Mouse (Mus musculus) heart, embryonic 12.5 days (tissue): ENCODE results near the gene Tma7. TPM values are rescaled to one million over a fixed set of nuclear protein-coding genes. Genes with fewer than 3 reads are reported as not detected.

Source experiments
- ATAC-seq: fragments of 200-750 bp; cut with Nextera tagmentation; 2 replicates; pipeline ENCODE4 v1.8.0; 2017; ENCODE audit warnings: moderate TSS enrichment, moderate library complexity; ENCODE audit not compliant: insufficient number of reproducible peaks, low FRiP score
- H3K27ac ChIP-seq: fragments of 300-500 bp; sonication (generic); 2 replicates; pipeline ENCODE4 v1.5.1; 2016; ENCODE audit warnings: mild to moderate bottlenecking, moderate library complexity; ENCODE audit not compliant: poor library complexity, severe bottlenecking
- H3K27me3 ChIP-seq: fragments of 300-500 bp; sonication (generic); replicated peaks from 2 replicates; pipeline ENCODE4 v1.6.1; 2016; ENCODE audit warnings: mild to moderate bottlenecking, moderate library complexity
- H3K36me3 ChIP-seq: fragments of 300-500 bp; sonication (generic); 2 replicates; pipeline ENCODE4 v1.6.1; 2016; ENCODE audit warnings: mild to moderate bottlenecking, moderate library complexity
- H3K4me1 ChIP-seq: fragments of 300-500 bp; sonication (generic); replicated peaks from 2 replicates; pipeline ENCODE4 v1.6.1; 2016; ENCODE audit warnings: mild to moderate bottlenecking
- H3K4me2 ChIP-seq: fragments of 300-500 bp; sonication (generic); 2 replicates; pipeline ENCODE4 v1.6.1; 2016; ENCODE audit warnings: mild to moderate bottlenecking, moderate library complexity
- H3K4me3 ChIP-seq: fragments of 300-500 bp; sonication (generic); 2 replicates; pipeline ENCODE4 v1.5.1; 2016; ENCODE audit warnings: mild to moderate bottlenecking
- H3K9ac ChIP-seq: fragments of 300-500 bp; sonication (generic); 2 replicates; pipeline ENCODE4 v1.6.1; 2016; ENCODE audit warnings: mild to moderate bottlenecking, moderate library complexity
- H3K9me3 ChIP-seq: fragments of 300-500 bp; sonication (generic); replicated peaks from 2 replicates; pipeline ENCODE4 v1.6.1; 2016; ENCODE audit warnings: mild to moderate bottlenecking, moderate library complexity
- WGBS: fragments of 180-500 bp; shearing (Covaris S2); methylation state at CpG from one replicate; pipeline ENCODE4 v1.1.7; 2016; 5-methylcytosine and 5-hydroxymethylcytosine counted together
- polyA plus RNA-seq: library from polyadenylated mRNA; unstranded; fragments of >200 nt; fragmentation: Nextera tagmentation; extraction: Ambion mirVana; gene quantifications from 2 replicates; pipeline ENCODE4 v1.2.1, GENCODE M21; 2016

The Tma7 gene
- polyA plus RNA-seq, 1 experiment from 2014 or later: 715 TPM

DNA sequence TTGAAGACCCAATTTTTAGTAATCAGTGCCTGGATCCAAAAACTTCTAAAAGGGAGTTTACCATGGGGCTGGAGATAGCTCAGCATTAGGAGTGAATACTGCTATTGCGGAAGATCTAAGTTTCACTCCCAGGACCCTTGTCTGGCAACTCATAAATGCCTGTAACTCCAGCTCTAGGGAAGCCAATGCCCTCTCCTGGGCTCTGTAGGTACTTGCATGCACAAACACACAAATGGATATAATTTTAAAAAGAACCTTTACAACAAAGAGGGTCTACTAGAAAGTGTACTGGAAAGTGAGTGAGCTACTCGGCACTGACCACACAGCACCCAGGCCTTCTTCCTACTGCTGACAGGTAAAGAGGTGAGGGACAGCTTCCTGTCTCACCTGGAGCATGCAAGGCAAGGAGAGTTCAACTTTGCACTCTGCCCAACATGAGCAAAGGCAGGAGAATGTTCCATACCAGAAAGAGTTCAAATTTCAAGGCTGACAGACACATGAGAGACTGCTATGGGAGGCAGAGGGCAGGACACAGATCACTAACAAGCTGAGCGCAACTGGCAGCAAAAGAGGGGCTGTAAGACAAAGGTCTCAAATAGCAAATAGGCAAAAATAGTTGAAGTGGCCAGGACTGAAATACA lies 14.2 kb downstream of the Tma7 start:
- Histone ChIP-seq H3K4me2 (no peak overlapping the region), H3K27me3 (no peaks in the 10 kb centered on the region), H3K9ac (no peak overlapping the region), H3K4me3 (no peak overlapping the region), H3K36me3 (peaks cover 79% of the 10 kb centered on the region), H3K4me1 (peaks cover 8% of the 10 kb centered on the region), H3K9me3 (no peaks in the 10 kb centered on the region), H3K27ac (no peak overlapping the region)
- 90% methylated on average over 3 of the region's 3 CpGs for WGBS
- no peak for ATAC-seq

DNA sequence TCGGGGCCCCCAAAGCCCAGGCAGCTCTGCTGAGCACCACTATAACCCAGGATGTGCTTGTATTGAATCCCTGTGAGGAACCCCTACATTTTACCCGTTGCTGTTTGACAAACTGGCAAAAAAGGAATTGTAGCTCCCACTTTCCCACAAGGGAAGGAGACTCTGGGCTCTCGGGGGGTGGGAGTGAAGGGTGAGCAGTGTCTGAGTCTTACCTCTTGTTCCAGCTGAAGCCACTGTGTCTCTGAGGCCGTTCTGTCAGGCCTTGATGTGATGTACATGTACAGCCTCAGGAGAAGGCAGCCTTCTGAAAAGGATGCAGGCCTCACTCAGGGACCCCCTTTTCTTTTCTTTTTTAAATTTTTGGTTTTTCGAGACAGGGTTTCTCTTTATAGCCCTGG lies 21.5 kb downstream of the Tma7 start:
- no peaks in the 10 kb centered on the region for H3K9me3 ChIP-seq
- H3K4me1 ChIP-seq: peaks cover 13% of the 10 kb centered on the region
- no peak overlapping the region for H3K27ac ChIP-seq
- 83% methylated on average over 5 of the region's 5 CpGs for WGBS
- no peak overlapping the region for H3K9ac ChIP-seq
- H3K4me3 ChIP-seq: no peak overlapping the region
- no peaks in the 10 kb centered on the region for H3K27me3 ChIP-seq
- no peak for ATAC-seq
- H3K36me3 ChIP-seq: peaks cover 77% of the 10 kb centered on the region
- no peak overlapping the region for H3K4me2 ChIP-seq

DNA sequence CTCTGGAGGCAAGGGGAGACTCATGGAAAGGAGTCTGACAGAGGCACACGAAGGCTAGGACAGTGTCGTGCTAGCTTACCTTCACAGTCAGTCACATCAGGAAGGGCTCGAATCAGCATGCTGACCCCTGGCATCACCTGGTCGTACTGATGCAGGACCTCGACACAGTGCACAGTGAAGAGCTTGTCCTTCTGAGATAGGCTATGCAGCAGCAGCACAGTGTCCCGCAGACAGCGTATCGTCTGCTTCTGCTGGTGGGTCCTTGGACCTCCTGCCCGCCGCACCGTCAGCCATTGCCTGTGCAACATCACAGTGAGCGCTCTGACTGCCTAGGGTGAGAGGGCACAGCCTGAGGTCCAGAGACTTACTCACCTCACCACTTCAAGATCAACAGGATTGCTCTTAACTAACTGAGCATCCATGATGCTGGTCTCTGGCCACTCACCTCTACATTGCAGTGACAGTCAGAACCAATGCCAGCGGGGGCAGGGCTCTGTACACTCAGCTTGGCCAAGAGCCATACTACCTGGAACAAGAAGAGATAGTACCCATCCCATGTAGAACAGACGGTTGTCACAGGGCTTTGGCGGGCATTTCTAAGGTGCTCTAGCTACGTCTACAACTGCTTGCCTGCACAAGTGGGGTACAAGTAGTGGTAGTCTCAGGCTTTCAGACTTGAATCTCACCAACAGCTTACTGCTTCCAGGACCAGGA lies 22.0 kb downstream of the Tma7 start:
- 84% methylated on average over 16 of the region's 16 CpGs for WGBS
- no peak overlapping the region for H3K27ac ChIP-seq

DNA sequence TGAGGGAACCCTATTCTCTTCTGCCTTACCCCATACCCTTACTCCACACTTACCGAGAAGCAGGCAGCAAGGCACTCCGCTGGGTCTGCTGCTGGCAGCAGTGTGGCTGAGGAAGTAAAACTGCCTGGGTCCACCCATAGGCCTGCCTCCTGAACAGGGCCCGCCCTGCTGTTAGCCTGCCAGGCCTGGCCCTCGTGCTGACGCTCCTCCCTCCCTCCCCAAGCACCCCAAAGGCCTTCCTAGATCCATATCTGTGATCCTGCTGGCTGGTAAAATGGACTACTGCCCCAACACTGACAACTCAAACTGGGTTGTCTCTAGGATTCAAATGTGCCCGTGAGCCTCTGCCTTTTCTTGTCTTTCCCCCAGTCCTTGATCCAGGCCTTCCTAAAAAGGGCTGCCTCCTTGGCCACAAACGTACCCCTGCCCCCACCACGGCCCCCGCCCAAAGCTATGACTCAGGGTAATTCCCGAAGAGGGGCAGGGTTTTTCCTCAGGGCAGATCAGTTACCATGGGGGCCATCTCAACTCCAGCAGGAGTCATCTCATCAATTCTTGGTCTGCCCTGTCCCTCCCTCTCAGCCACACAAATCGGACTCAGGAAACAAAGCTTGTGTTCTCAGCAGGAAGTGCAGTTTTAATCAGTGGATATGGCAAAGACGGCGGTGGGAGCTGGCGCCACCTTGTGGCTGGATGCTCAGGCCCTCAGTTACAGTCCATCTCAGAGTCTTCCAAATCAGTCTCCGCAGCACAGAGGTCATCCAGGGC lies 23.1 kb downstream of the Tma7 start, which contains the start of gene Trex1:
Gene Trex1, minus strand, starts transcription at position 599 of the 768 bp plus-strand sequence.
- Histone ChIP-seq H3K4me1 (peaks cover 24% of the 10 kb centered on the region), H3K4me2 (peak within 1 kb of the TSS; percentile 65), H3K9ac (peak within 1 kb of the TSS; percentile 71), H3K9me3 (no peaks in the 10 kb centered on the region), H3K36me3 (peaks cover 62% of the 10 kb centered on the region), H3K27ac (peak within 1 kb of the TSS; percentile 87), H3K27me3 (no peaks in the 10 kb centered on the region), H3K4me3 (peak within 1 kb of the TSS; percentile 42)
- peak; percentile 91 for ATAC-seq
- 8% methylated on average over 15 of the region's 15 CpGs for WGBS

More for the DNA sequence above, 22.0 kb downstream of the Tma7 start:
- Histone ChIP-seq H3K9me3 (no peaks in the 10 kb centered on the region), H3K36me3 (peaks cover 73% of the 10 kb centered on the region), H3K9ac (no peak overlapping the region), H3K4me1 (peaks cover 16% of the 10 kb centered on the region), H3K4me3 (no peak overlapping the region), H3K27me3 (no peaks in the 10 kb centered on the region), H3K4me2 (no peak overlapping the region)
- ATAC-seq: no peak

DNA sequence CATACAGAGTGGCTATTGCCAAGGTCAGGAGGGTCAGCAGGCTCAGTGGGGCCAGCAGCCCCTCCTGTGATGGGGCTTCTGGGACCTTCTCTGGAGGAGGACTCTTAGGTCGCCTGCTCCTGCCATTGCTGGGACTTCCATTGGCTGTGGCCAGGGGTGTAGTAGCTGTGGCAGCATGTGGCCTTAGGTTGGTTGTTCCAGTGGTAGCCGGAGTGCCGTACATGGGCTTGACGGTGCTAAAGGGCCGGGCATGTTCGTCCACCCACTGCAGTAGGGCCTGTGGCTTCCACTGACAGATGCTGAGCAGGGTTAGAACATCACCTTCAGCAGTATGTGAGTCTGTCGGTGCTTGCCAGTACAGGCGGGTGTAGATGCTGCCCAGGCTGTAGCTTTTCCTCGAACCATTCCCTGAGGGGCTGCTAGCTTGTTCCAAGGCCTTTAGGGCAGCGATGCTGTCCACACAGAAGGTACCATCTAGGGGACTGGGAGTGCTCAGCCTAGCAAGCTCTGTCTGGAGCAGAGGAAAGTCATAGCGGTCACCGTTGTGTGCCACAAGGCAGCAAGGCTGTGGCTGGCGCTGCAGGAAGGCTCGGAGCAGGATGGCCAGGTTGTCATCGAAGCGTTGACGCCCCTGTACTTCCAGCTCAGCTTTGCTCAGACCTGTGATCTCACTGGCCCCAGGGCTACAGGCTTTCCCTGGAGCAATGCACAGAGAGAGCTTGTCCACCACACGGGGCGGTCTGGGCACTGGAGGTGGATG lies 24.2 kb downstream of the Tma7 start:
- 92% methylated on average over 19 of the region's 19 CpGs for WGBS
- Histone ChIP-seq H3K27me3 (no peaks in the 10 kb centered on the region), H3K4me3 (peak overlapping the region; percentile 42; the same call in 1 of the 2 replicates), H3K36me3 (peaks cover 52% of the 10 kb centered on the region), H3K4me2 (peak overlapping the region; percentile 65), H3K4me1 (peaks cover 28% of the 10 kb centered on the region), H3K9me3 (no peaks in the 10 kb centered on the region), H3K9ac (peak overlapping the region; percentile 71; the same call in 1 of the 2 replicates), H3K27ac (peak overlapping the region; percentile 87; the same call in 1 of the 2 replicates)
- ATAC-seq: no peak

DNA sequence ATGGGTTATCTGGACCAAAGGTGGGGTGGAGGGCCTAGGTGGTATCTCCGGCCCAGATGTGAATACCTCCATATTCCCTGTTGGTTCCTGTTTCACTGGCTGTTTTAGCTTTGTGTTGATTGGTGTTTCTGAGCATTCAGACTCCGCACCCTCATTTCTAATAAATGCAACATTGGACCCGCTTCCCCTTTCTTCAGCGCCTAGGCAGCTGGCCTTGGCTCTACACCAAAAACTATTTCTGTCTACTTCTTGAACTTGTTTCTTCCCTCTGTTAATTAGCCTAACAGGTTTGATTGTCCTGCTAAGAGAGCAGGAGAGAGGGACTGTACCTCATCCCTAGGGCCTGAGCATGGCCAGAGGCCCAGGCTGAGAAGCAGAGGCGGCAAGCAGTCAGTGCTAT lies 24.8 kb downstream of the Tma7 start:
- Histone ChIP-seq H3K4me1 (peaks cover 28% of the 10 kb centered on the region), H3K27ac (no peak overlapping the region), H3K4me3 (no peak overlapping the region), H3K27me3 (no peaks in the 10 kb centered on the region), H3K4me2 (no peak overlapping the region), H3K36me3 (peaks cover 48% of the 10 kb centered on the region), H3K9ac (no peak overlapping the region), H3K9me3 (no peaks in the 10 kb centered on the region)
- ATAC-seq: no peak
- 94% methylated on average over 5 of the region's 5 CpGs for WGBS

- Histone ChIP-seq H3K36me3 (peaks cover 50% of the 10 kb centered on the region), H3K9me3 (no peaks in the 10 kb centered on the region), H3K27me3 (no peaks in the 10 kb centered on the region), H3K27ac (no peak overlapping the region), H3K9ac (no peak overlapping the region), H3K4me3 (no peak overlapping the region), H3K4me2 (no peak overlapping the region), H3K4me1 (peaks cover 28% of the 10 kb centered on the region)
- 84% methylated on average over 4 of the region's 4 CpGs for WGBS
- ATAC-seq: no peak
Measured at GRCm38 (mm10) chr9:109056916-109057315, 25.5 kb downstream of the Tma7 start.

DNA sequence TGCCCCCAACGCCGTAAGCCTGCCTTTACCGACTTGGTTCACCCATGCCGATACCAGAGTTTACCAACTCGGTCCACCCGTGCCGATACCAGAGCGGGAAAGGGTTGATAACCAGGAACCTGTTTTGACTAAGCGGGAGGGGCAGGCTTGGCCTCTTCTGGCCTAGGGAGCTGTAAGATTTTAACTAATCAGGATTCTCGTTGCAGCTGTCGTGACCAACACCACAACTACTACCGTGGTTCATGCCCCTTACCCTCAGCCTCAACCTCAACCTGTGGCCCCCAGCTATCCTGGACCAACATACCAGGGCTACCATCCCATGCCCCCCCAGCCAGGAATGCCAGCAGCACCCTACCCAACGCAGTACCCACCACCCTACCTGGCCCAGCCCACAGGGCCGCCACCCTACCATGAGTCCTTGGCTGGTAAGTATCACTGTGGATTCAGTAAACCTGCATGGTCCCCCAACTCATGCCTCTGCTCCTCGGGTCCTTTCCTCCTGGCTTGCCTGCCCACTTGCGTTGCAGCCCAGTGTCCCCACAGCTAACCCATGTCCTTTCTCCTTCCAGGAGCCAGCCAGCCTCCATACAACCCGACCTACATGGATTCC lies 26.2 kb downstream of the Tma7 start:
- peaks cover 28% of the 10 kb centered on the region for H3K4me1 ChIP-seq
- ATAC-seq: no peak
- H3K9ac ChIP-seq: no peak overlapping the region
- H3K4me3 ChIP-seq: no peak overlapping the region
- H3K27ac ChIP-seq: no peak overlapping the region
- WGBS: 89% methylated on average over 17 of the region's 17 CpGs
- no peak overlapping the region for H3K4me2 ChIP-seq
- H3K27me3 ChIP-seq: no peaks in the 10 kb centered on the region
- peaks cover 53% of the 10 kb centered on the region for H3K36me3 ChIP-seq
- H3K9me3 ChIP-seq: no peaks in the 10 kb centered on the region

DNA sequence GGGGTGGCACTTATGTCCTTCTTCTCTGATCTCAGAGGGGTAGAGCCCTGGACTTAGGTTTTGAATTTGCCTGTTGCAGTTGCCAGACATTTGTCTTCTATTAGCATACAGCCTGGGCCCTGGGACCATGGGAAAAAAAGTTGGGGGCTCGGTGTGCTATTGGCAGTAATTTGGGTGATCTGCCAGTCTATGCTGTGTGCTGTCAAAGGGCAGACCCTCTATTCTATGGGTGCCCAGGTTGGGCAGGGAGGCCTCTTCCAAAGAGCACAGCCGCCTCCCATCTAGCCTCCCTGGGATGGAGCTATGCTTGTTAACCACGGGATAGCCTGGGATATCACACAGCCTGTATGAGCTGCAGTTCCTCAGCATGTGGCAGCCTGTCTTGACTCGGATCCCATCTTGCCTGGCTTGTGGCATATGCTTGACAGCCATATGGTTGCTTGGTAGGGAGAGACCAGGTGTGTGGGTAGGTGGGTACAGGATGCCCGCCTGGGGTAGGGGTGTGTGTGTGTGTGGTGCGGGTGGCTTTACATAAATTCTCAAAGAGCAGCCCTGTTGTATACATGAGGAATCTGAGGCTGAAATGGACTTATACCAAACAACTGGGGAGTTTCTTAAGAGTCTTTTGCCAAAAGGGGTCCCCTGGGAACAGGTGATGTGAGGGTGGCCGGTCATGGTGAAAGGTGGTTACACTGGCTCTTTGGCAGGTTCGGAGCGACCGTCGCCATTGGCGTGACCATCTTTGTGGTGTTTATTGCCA lies 26.9 kb downstream of the Tma7 start:
- ATAC-seq: no peak
- peak overlapping the region; percentile 77 for H3K27ac ChIP-seq
- peak overlapping the region; percentile 64 for H3K4me2 ChIP-seq
- no peaks in the 10 kb centered on the region for H3K9me3 ChIP-seq
- peaks cover 28% of the 10 kb centered on the region for H3K4me1 ChIP-seq
- H3K4me3 ChIP-seq: peak overlapping the region; percentile 38
- 85% methylated on average over 12 of the region's 12 CpGs for WGBS
- peak overlapping the region; percentile 65; the same call in 1 of the 2 replicates for H3K9ac ChIP-seq
- H3K36me3 ChIP-seq: peaks cover 53% of the 10 kb centered on the region
- H3K27me3 ChIP-seq: no peaks in the 10 kb centered on the region

DNA sequence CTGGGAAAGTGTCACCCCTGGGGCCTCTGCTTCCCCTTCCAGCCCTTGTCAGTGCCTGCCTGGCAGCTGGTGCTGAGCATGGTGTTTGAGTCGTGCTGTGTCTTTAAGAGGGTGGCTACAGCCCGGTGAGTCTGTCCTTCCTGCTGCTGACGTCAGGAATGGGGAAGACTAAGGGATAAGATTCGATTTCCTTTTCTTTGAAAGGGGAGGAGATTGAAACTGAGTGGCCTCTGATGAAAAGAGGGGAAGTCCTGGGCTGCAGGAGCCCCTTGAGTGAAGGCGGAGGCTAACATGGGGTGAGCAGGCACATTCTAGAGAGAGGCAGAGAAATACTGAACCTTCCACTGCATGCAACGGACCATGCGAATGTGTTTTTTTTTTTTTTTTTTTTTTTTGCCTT lies 27.7 kb downstream of the Tma7 start:
- peak; percentile 71 for ATAC-seq
- Histone ChIP-seq H3K27ac (peak overlapping the region; percentile 77), H3K9me3 (no peaks in the 10 kb centered on the region), H3K27me3 (no peaks in the 10 kb centered on the region), H3K4me1 (peaks cover 28% of the 10 kb centered on the region), H3K9ac (peak overlapping the region; percentile 65), H3K36me3 (peaks cover 48% of the 10 kb centered on the region), H3K4me2 (peak overlapping the region; percentile 64), H3K4me3 (peak overlapping the region; percentile 38)
- 7% methylated on average over 7 of the region's 7 CpGs for WGBS
